Mouse (Mus musculus) adrenal gland, adult (tissue): ENCODE results near the gene Map4.
"Not testable (repeated sequence)": the region's sequence is repeated elsewhere in the genome, so short reads cannot be mapped to it uniquely, and the experiment has no call there.

ENCODE experiments used
- DNase-seq, 2 experiments: peaks; one replicate each; pipeline ENCODE4 v3.0.0; 2022 to 2023; ENCODE audit warnings: low spot score in 1 of 2; ENCODE audit not compliant: inconsistent age in 2 of 2

Gene Map4

GRCm38 (mm10) chr9:110121424-110121823, 190.2 kb downstream of the Map4 start:
- no peak for DNase-seq

DNA sequence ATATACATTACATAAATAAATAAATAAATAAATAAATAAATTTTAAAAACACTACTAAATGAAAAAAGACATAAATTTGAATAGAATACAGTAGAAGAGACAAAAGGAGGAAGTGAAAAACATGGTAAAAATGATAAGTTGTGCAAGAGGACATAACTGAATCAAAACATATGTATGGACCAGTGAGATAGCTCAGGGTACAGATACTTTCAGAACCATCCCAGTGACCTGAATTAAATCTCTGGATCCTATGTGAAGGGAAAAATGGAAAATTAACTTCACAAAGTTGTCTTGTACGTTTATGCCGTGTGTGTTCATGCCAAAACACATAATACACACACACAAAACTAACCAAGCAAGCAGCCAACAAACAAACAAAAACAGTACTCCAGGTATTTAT, 192.1 kb downstream of the Map4 start:
- DNase-seq, result no peak

- DNase-seq, result not testable (repeated sequence)
Measured at GRCm38 (mm10) chr9:110124008-110124540, 192.8 kb downstream of the Map4 start.

GRCm38 (mm10) chr9:110130896-110131524, 199.8 kb downstream of the Map4 start:
- no peak for DNase-seq

DNA sequence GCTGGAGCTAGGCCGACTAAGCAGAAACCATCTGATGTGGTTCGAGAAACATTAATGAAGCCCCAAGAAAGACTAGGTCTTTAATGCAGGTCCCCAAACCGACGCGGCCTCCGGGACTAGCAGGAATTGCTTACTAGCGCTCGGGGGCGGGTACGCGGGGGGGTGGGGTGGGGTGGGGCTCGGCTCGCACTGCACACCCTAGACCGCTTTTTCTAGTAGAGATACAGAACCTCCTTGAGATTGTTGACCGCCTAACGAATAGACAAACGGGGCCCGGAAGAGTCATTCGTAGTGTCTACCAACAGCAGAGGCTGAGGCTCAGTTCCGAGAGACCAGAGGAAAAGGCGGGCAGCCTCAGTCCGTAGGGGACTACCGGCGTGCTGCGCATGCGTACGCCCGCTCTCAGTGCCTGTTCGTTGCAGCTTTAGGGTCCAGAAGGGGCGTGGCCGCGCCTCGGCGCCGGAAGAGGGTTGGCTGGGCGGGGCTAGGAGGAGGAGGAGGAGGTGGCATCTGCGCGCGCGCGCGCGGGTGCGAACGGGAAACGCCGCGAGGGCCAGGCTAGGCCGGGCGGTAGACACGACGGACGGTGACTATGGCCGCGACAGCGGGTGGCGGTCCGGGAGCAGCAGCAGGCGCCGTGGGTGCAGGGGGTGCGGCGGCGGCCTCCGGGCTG, 200.4 kb downstream of the Map4 start:
- DNase-seq, result peak; percentile 99 to 100

GRCm38 (mm10) chr9:110132201-110132605, 200.9 kb downstream of the Map4 start:
- DNase-seq, result no peak

- no peak for DNase-seq
Measured at GRCm38 (mm10) chr9:110132921-110133320, 201.7 kb downstream of the Map4 start.
